Mouse (Mus musculus) central nervous system, embryonic 11.5 days (tissue): ENCODE measurements around the gene Tdrd9. TPM values are rescaled to one million over a fixed set of nuclear protein-coding genes. Genes with fewer than 3 reads are reported as not detected.

Experiments
- polyA plus RNA-seq: library from polyadenylated mRNA; depleted of rRNA; stranded (reverse); fragments of >200 nt; gene quantifications from 2 replicates; pipeline ENCODE4 v1.2.3, GENCODE M21; 2012; rRNA removed

Gene Tdrd9
- 1.8 and 2.0 TPM in 2 replicates for polyA plus RNA-seq

DNA sequence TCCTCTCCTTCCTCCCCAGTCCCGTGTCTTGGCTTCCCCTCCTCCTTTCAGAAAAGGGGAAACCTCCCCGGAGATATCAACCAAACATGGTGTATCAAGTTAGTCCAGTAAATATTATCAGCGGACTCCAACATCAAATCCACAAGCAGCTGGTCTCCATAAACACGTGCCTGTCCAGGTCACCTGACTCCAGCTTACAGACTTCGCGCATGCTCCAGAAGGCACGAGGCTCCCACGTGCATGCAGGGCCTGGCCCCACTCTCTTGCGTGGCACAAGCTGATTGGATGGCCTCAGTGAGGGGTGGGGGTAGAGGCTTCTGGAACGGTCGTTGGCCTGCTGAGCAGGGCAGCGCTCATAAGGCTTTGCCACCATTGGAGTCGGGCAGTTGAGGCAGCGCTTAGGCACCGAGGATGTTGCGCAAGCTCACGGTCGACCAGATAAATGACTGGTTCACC, at the start of gene Tdrd9:
Tdrd9 (plus strand) TSS at position 329 of the 456 bp plus-strand sequence.

DNA sequence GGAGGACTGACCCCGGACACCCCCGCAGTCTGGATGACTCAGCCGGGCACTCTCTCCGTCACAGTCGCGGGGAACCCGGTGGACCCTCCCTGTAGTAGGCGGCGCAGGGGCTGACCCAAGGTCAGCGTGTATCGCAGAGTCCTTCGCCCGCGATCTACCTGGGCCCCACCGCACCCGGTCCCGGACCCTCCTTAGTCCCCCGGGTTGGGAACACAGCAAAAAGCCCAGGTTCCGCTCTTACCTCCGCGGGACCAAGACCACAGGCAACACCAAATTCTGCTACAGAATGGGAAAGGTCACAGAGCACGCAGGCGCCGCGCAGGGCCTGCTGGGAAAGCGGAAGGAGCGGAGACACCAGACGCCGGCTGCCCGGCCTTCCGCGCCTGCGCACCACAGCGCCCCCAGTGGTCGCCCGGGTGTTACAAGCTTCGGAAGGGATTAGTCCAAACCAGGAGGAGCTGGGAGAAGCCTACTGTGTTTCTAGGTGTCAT, 4.6 kb upstream of the Tdrd9 start, which contains the start of gene Atp5mpl:
Atp5mpl (minus strand) TSS at position 295 of the 491 bp plus-strand sequence.

DNA sequence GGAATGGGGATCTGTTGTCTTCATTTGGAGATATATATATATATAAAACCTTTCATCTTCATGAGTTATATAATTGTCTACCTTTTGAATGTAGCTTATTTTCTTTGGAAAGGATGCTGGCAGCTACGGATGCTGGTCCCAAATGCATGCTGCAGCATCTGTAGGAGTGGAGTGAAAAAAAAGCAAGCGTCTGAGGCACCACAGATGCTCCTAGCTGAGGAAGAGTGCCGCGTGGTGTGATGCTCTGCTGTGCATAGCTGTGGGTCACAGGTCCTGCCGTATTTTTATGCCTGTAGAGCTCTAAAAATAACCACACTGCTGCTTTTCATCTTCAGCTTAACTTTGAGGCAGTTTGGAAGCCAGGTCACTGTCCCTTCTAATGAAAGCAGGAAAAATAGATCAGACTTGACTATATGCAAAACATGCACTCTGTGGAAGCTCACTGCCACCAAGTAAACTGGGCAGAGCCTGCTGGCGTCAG, 9.6 kb downstream of the Tdrd9 start, which contains the start of gene Rd3l:
Rd3l (minus strand) TSS at position 431 of the 481 bp plus-strand sequence.

DNA sequence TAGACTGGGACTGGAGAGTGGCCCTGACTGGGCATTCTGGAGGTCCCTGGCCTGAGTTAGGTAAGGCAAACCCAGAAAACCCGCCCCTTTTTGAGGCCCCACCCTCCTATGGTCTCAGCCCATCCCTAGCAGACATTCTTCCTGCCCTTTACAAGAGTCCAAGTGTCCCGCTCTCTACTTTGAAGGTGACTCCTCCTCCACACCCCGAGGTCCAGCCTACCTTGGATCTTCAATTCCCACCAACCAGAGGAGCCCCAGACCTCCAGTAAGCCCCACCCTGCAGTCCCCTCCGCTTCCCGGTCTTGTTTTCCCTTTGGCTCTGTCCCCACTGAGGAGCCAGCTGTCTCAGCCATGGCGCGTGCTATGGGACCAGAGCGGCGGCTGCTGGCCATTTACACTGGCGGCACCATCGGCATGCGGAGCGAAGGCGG, 135.2 kb downstream of the Tdrd9 start, which contains the start of gene Aspg:
Aspg (plus strand) TSS at position 139 of the 431 bp plus-strand sequence.

Other genes starting within 250 kb of the Tdrd9 start
- 285 and 507 TPM in 2 replicates for gene Klc1, start 212.7 kb upstream of the Tdrd9 start, polyA plus RNA-seq
- gene Xrcc3, start 157.7 kb upstream of the Tdrd9 start, polyA plus RNA-seq = 25.0 and 25.3 TPM in 2 replicates
- 48.3 and 54.6 TPM in 2 replicates for gene Zfyve21, start 157.4 kb upstream of the Tdrd9 start, polyA plus RNA-seq
- gene Ppp1r13b, start 63.4 kb upstream of the Tdrd9 start, polyA plus RNA-seq = 5.6 and 8.7 TPM in 2 replicates
- gene Atp5mpl, start 4.6 kb upstream of the Tdrd9 start, polyA plus RNA-seq = 164 and 284 TPM in 2 replicates
- not detected in 2 replicates for gene Rd3l, start 9.8 kb downstream of the Tdrd9 start, polyA plus RNA-seq
- gene Aspg, start 135.1 kb downstream of the Tdrd9 start, polyA plus RNA-seq = 1.5 and 2.6 TPM in 2 replicates
- gene Kif26a, start 174.6 kb downstream of the Tdrd9 start, polyA plus RNA-seq = 15.9 and 17.4 TPM in 2 replicates